Mouse (Mus musculus) liver, embryonic 14.5 days (tissue): Measurements from ENCODE around the gene Agap1. TPM values are rescaled to one million over a fixed set of nuclear protein-coding genes. Genes with fewer than 3 reads are reported as not detected.

ENCODE experiments used
- ATAC-seq: fragments of 200-750 bp; cut with Nextera tagmentation; 2 replicates; pipeline ENCODE4 v1.8.0; 2017; ENCODE audit warnings: moderate number of reproducible peaks, mild to moderate bottlenecking, moderate library complexity; ENCODE audit not compliant: insufficient read depth
- DNase-seq, 3 experiments: peaks; one replicate each; pipeline ENCODE4 v3.0.0-alpha.2; 2012 to 2013; ENCODE audit warnings: low read depth in 3 of 3, low spot score in 3 of 3
- H3K27ac ChIP-seq: fragments of 300-500 bp; sonication (generic); 2 replicates; pipeline ENCODE4 v1.5.1; 2014; ENCODE audit warnings: moderate library complexity, mild to moderate bottlenecking, control low read depth, inconsistent platforms
- H3K27me3 ChIP-seq: fragments of 300-500 bp; sonication (generic); 2 replicates; pipeline ENCODE4 v1.6.1; 2014; ENCODE audit warnings: mild to moderate bottlenecking, low read length, moderate library complexity; ENCODE audit not compliant: control insufficient read depth, insufficient read depth
- H3K36me3 ChIP-seq: fragments of 300-500 bp; sonication (generic); replicated peaks from 2 replicates; pipeline ENCODE4 v1.6.1; 2014; ENCODE audit warnings: low read depth; ENCODE audit not compliant: control insufficient read depth, insufficient read depth
- H3K4me1 ChIP-seq, 2 experiments: fragments of 200-500 bp in 1 of 2; fragments of 300-500 bp in 1 of 2; sonication (generic) in 1 of 2; replicated peaks; 2 replicates each; pipeline ENCODE4 v1.6.1; 2012 to 2014; ENCODE audit warnings: antibody characterized with exemption in 1 of 2, inconsistent platforms in 1 of 2, low read length in 1 of 2; ENCODE audit not compliant: control insufficient read depth in 2 of 2, insufficient read depth in 2 of 2
- H3K4me2 ChIP-seq: fragments of 300-500 bp; sonication (generic); 2 replicates; pipeline ENCODE4 v1.6.1; 2014; ENCODE audit warnings: low read depth, mild to moderate bottlenecking, control low read depth, moderate library complexity
- H3K4me3 ChIP-seq, 2 experiments: fragments of 200-500 bp in 1 of 2; fragments of 300-500 bp in 1 of 2; sonication (generic) in 1 of 2; 2 replicates each; pipeline ENCODE4 v1.5.1; 2012 to 2014; ENCODE audit warnings: low read depth in 2 of 2, low read length in 2 of 2, mild to moderate bottlenecking in 2 of 2, control low read depth in 1 of 2, inconsistent platforms in 1 of 2, moderate library complexity in 1 of 2; ENCODE audit not compliant: insufficient read depth in 1 of 2
- H3K9ac ChIP-seq: fragments of 300-500 bp; sonication (generic); replicated peaks from 2 replicates; pipeline ENCODE4 v1.6.1; 2014; ENCODE audit warnings: mild to moderate bottlenecking, control low read depth, moderate library complexity
- H3K9me3 ChIP-seq: fragments of 300-500 bp; sonication (generic); 2 replicates; pipeline ENCODE4 v1.6.1; 2016; ENCODE audit warnings: low read length, mixed read lengths; ENCODE audit not compliant: control insufficient read depth
- CTCF ChIP-seq: IDR thresholded peaks from 2 replicates; pipeline ENCODE4 v1.5.1; 2016; ENCODE audit warnings: antibody characterized with exemption, low read depth, control low read depth
- EP300 ChIP-seq: IDR thresholded peaks from 2 replicates; pipeline ENCODE4 v1.6.1; 2016; ENCODE audit warnings: antibody characterized with exemption, low read depth
- WGBS: fragments of 180-500 bp; shearing (Covaris S2); extraction: QIAGEN DNeasy Blood & Tissue Kit; methylation state at CpG from one replicate; pipeline ENCODE4 v1.1.7; 2014; ENCODE audit not compliant: insufficient replicate concordance; 5-methylcytosine and 5-hydroxymethylcytosine counted together
- polyA plus RNA-seq, 2 experiments: library from polyadenylated mRNA; depleted of rRNA in 1 of 2; stranded (reverse) in 1 of 2; unstranded in 1 of 2; fragments of >200 nt; fragmentation: Nextera tagmentation in 1 of 2; extraction: Ambion mirVana in 1 of 2; gene quantifications; 2 replicates each; pipeline versions ENCODE4 v1.2.1 to v1.2.3; 2012 to 2014

Agap1 gene
- polyA plus RNA-seq, 2 experiments, result 1.1 TPM

GRCm38 (mm10) chr1:89823036-89823435, 368.4 kb downstream of the Agap1 start:
- DNase-seq, result no peak
- no peaks in the 10 kb centered on the region for H3K9me3 ChIP-seq

GRCm38 (mm10) chr1:89827051-89827450, 372.4 kb downstream of the Agap1 start:
- Histone ChIP-seq H3K4me3 (no peak overlapping the region), H3K27ac (no peak overlapping the region), H3K4me2 (no peak overlapping the region), H3K9ac (no peak overlapping the region), H3K36me3 (no peaks in the 10 kb centered on the region), H3K9me3 (no peaks in the 10 kb centered on the region), H3K4me1 (no peaks in the 10 kb centered on the region; a peak in 1 of 4 replicates), H3K27me3 (no peaks in the 10 kb centered on the region)
- DNase-seq (no peak), ATAC-seq (no peak)
- TF ChIP-seq CTCF, result no peak
- no peak for TF ChIP-seq EP300
- WGBS, result 37% methylated on average over 3 of the region's 3 CpGs

More at GRCm38 (mm10) chr1:89823036-89823435, 368.4 kb downstream of the Agap1 start:
- Histone ChIP-seq H3K4me1 (no peaks in the 10 kb centered on the region; a peak in 1 of 4 replicates), H3K4me3 (no peak overlapping the region), H3K9ac (no peak overlapping the region), H3K27ac (no peak overlapping the region), H3K27me3 (no peaks in the 10 kb centered on the region), H3K4me2 (no peak overlapping the region), H3K36me3 (no peaks in the 10 kb centered on the region)
- no peak for TF ChIP-seq CTCF
- TF ChIP-seq EP300, result no peak
- no peak for ATAC-seq
- WGBS, result 70% methylated on average over 7 of the region's 7 CpGs

DNA sequence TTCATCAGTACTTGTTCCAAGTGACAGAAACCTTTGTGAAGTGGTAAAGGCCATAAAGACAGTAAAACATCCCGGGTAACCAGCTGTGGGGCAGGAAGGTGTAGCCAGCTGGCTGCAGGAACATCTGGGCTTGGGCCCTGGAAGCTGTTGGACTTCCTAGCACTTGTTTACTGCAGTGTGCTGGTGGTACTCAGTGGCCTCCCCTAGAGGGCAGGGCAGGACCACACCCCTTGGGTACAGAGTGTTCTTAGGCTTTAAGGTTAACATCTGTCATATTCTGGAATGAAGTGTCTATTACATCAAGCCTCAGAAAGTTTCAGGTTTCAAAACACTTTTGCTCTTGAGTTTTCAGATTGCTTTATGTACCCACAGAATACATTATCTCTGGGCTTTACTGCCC, 376.5 kb downstream of the Agap1 start:
- Histone ChIP-seq H3K27ac (no peak overlapping the region), H3K9me3 (no peaks in the 10 kb centered on the region), H3K4me3 (no peak overlapping the region), H3K9ac (no peak overlapping the region), H3K4me1 (no peaks in the 10 kb centered on the region; a peak in 1 of 4 replicates), H3K36me3 (no peaks in the 10 kb centered on the region), H3K27me3 (no peaks in the 10 kb centered on the region), H3K4me2 (no peak overlapping the region)
- 38% methylated on average over 1 of the region's 1 CpGs for WGBS
- no peak for TF ChIP-seq EP300
- TF ChIP-seq CTCF, result 0 out of 2 replicates have a peak, but pooled peaks have one; percentile 26
- ATAC-seq (no peak), DNase-seq (no peak)

GRCm38 (mm10) chr1:89844064-89844463, 389.5 kb downstream of the Agap1 start:
- no peaks in the 10 kb centered on the region for H3K9me3 ChIP-seq
- H3K27me3 ChIP-seq, result no peaks in the 10 kb centered on the region
- H3K9ac ChIP-seq, result no peak overlapping the region
- no peak overlapping the region for H3K4me2 ChIP-seq
- H3K4me1 ChIP-seq, result no peaks in the 10 kb centered on the region
- no peak overlapping the region for H3K4me3 ChIP-seq
- no peak for ATAC-seq
- DNase-seq, result no peak
- 38% methylated on average over 9 of the region's 9 CpGs for WGBS
- H3K27ac ChIP-seq, result no peak overlapping the region
- no peak for TF ChIP-seq EP300
- TF ChIP-seq CTCF, result peak; percentile 30; the same call in 1 of the 2 replicates
- no peaks in the 10 kb centered on the region for H3K36me3 ChIP-seq

- Histone ChIP-seq H3K4me1 (no peaks in the 10 kb centered on the region), H3K4me3 (no peak overlapping the region), H3K27me3 (no peaks in the 10 kb centered on the region), H3K4me2 (no peak overlapping the region), H3K9ac (no peak overlapping the region), H3K36me3 (no peaks in the 10 kb centered on the region), H3K27ac (no peak overlapping the region), H3K9me3 (no peaks in the 10 kb centered on the region)
- ATAC-seq, result no peak
- TF ChIP-seq CTCF (no peak), EP300 (no peak)
- WGBS, result 51% methylated on average over 4 of the region's 4 CpGs
- DNase-seq, result no peak
Measured at GRCm38 (mm10) chr1:89845487-89845886, 390.9 kb downstream of the Agap1 start.

- no peak for ATAC-seq
- H3K9me3 ChIP-seq, result no peaks in the 10 kb centered on the region
- H3K27me3 ChIP-seq, result no peaks in the 10 kb centered on the region
- TF ChIP-seq CTCF (no peak), EP300 (no peak)
- H3K9ac ChIP-seq, result no peak overlapping the region
- H3K4me3 ChIP-seq, result no peak overlapping the region
- no peaks in the 10 kb centered on the region for H3K4me1 ChIP-seq
- no peak overlapping the region for H3K27ac ChIP-seq
- DNase-seq, result no peak
- H3K36me3 ChIP-seq, result no peaks in the 10 kb centered on the region
- H3K4me2 ChIP-seq, result no peak overlapping the region
- WGBS, result 72% methylated on average over 9 of the region's 9 CpGs
Measured at GRCm38 (mm10) chr1:89846148-89846547, 391.5 kb downstream of the Agap1 start.
